Mouse (Mus musculus) small intestine, adult 2 months (tissue): ENCODE measurements around the gene Rfwd3.

Experiments used
- CTCF ChIP-seq: fragments of 200-500 bp; IDR thresholded peaks from 2 replicates; pipeline ENCODE4 v1.5.1; 2012; ENCODE audit warnings: low read depth, mild to moderate bottlenecking, control low read depth, inconsistent platforms, low read length, moderate library complexity, mixed read lengths; ENCODE audit not compliant: insufficient replicate concordance, insufficient read length; ENCODE audit errors: extremely low read depth
- POLR2A ChIP-seq: fragments of 200-500 bp; IDR thresholded peaks from 2 replicates; pipeline ENCODE4 v1.6.1; 2012; ENCODE audit warnings: low read depth, mild to moderate bottlenecking, control low read depth, inconsistent platforms, low read length, moderate library complexity

GRCm38 (mm10) chr8:111282093-111282492, 17.9 kb downstream of the Rfwd3 start:
- no peak for TF ChIP-seq CTCF
- no peak for TF ChIP-seq POLR2A
